Mouse (Mus musculus): ENCODE results near the gene AC124108.1. TPM values are rescaled to one million over a fixed set of nuclear protein-coding genes. Genes with fewer than 3 reads are reported as not detected.
A peak's percentile ranks its signal among the peaks of the same experiment; 100 is the strongest.
"Not testable (repeated sequence)": the region's sequence is repeated elsewhere in the genome, so short reads cannot be mapped to it uniquely, and the experiment has no call there.

Gene AC124108.1
- polyA plus RNA-seq, 1 experiment from 2014 or later = 0.69 TPM

DNA sequence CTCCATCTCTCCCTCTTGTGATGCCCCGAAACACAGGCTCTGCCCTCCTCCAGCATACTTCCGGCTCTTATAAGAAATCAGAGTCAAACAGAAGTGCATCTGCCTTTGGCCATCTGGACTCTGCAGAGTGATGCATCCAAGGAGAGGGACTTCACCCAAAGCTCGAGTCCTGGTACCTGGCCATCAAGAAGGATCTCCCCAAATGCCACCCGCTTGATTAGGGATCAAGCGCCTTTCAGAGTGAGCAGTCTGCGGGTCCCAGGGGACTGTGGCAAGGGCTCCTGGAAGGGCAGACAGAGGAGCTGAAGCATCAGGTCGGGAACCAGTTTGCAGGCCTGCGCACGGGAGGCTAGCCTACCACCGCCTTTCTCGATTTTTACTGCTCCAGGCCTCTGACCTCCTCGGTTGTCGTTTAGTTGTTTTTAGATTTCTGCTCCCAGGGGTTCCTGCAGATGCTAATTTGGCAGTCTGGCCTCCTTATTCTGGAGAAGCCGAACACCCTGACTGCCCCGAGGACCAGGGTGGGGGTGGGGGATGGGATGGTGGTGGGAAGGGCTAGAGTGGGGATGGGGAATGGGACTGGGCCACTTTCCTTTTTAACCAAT is 38.1 kb upstream of the AC124108.1 start:
- ATAC-seq (ENCODE audit: borderline replicate concordance, extremely low read depth, low FRiP score, low TSS enrichment) = no peak
- H3K9ac ChIP-seq = no peak overlapping the region
- peaks cover 36% of the 10 kb centered on the region for H3K4me1 ChIP-seq
- 62% methylated on average over 15 of the region's 15 CpGs for WGBS
- H3K27ac ChIP-seq = no peak overlapping the region
- peaks cover 7% of the 10 kb centered on the region for H3K27me3 ChIP-seq
- no peaks in the 10 kb centered on the region for H3K36me3 ChIP-seq
- H3K4me3 ChIP-seq = no peak overlapping the region
- H3K9me3 ChIP-seq = no peaks in the 10 kb centered on the region
- no peak overlapping the region for H3K4me2 ChIP-seq

DNA sequence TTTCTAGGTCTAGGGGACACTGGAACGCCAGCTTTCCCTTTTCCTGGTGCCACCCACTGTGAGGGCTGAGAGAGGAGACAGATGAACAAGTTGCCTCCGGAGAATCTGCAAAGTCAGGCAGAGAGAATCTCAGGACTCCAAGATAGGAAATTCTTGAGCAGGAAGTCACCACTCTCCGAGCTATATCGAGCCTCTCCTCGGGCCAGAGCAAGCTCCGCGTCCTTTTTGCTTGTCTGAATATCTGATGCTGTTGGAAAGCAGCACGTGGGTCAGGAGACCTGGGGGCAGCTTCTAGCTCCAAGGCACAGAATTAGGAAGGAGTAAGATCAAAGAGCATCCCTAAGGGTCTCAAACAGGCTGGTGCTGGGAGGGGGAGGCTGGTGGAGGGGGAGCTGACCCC is 37.6 kb upstream of the AC124108.1 start:
- Histone ChIP-seq H3K36me3 (no peaks in the 10 kb centered on the region), H3K27ac (no peak overlapping the region), H3K4me2 (no peak overlapping the region), H3K27me3 (peaks cover 9% of the 10 kb centered on the region), H3K9ac (no peak overlapping the region), H3K4me1 (peaks cover 40% of the 10 kb centered on the region), H3K9me3 (no peaks in the 10 kb centered on the region), H3K4me3 (no peak overlapping the region)
- WGBS = 41% methylated on average over 8 of the region's 8 CpGs
- no peak for ATAC-seq (ENCODE audit: borderline replicate concordance, extremely low read depth, low FRiP score, low TSS enrichment)

DNA sequence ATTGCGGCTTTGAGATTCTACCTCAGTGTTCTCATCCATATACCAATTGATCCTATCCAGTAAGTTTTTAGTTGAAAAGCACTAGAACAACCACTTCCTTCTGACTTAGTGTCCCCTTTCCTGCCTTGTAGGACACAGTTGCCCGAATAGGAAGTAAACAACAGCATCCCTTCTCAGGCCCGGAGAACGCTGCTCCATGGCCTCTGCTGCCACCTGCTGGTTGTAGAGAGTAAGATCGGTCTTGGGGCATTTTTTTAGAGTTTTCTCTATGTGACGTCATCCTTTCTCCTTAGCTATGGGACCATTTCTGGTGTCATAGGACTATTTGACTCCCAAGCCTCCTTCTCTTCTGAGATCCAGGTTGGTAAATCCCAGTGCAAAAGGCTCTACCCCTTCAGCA is 35.5 kb upstream of the AC124108.1 start:
- no peak overlapping the region for H3K9ac ChIP-seq
- H3K4me3 ChIP-seq = no peak overlapping the region
- H3K27me3 ChIP-seq = peaks cover 9% of the 10 kb centered on the region
- 0 out of 2 replicates have a peak overlapping the region, but pooled peaks have one; percentile 9 for H3K4me2 ChIP-seq
- H3K9me3 ChIP-seq = no peaks in the 10 kb centered on the region
- H3K27ac ChIP-seq = no peak overlapping the region
- H3K36me3 ChIP-seq = no peaks in the 10 kb centered on the region
- 12% methylated on average over 6 of the region's 6 CpGs for WGBS
- peaks cover 37% of the 10 kb centered on the region for H3K4me1 ChIP-seq
- ATAC-seq (ENCODE audit: borderline replicate concordance, extremely low read depth, low FRiP score, low TSS enrichment) = peak; percentile 39; the same call in 1 of the 2 replicates

DNA sequence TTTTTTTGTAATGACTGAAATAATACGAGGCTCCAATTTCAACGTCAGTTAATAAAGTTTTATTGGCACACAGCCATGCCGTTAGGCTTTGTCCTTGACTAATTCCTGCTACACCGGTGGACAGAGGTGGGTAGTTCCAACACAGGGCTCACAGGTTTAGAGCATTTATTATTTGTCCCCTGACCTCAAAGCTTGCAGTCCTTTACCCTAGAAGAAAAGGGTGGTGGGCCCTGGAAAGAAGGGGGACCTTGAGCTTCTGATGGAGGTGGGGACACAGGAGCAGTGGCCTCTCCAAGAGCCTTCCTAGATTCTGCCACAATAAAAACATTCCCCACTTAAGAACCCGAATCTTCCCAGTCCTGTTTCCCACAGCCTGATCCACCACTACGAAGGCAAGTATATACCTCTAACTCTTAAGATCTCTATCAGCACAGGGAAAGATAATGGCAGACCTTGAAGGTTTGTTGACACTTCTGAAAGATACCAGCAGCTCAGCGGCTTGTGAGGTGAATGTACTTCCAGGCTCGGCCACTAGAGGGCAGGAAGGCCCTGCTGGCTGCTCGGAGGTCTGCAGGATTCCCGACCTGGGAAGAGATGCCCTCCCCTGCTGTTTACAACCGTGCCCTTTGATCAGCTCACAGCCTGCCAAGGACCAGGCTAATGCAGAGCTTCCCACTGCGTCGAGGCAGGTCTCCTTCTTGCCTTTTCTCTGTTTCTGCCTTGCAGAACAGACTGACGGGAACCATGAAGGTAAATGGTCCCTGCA is 34.1 kb upstream of the AC124108.1 start:
- Histone ChIP-seq H3K4me2 (0 out of 2 replicates have a peak overlapping the region, but pooled peaks have one; percentile 21), H3K36me3 (no peaks in the 10 kb centered on the region), H3K27me3 (peaks cover 9% of the 10 kb centered on the region), H3K9ac (no peak overlapping the region), H3K4me1 (peaks cover 31% of the 10 kb centered on the region), H3K4me3 (no peak overlapping the region), H3K27ac (no peak overlapping the region), H3K9me3 (no peaks in the 10 kb centered on the region)
- whole genome bisulfite sequencing = 15% methylated on average over 14 of the region's 14 CpGs
- no peak for ATAC-seq (ENCODE audit: borderline replicate concordance, extremely low read depth, low FRiP score, low TSS enrichment)

DNA sequence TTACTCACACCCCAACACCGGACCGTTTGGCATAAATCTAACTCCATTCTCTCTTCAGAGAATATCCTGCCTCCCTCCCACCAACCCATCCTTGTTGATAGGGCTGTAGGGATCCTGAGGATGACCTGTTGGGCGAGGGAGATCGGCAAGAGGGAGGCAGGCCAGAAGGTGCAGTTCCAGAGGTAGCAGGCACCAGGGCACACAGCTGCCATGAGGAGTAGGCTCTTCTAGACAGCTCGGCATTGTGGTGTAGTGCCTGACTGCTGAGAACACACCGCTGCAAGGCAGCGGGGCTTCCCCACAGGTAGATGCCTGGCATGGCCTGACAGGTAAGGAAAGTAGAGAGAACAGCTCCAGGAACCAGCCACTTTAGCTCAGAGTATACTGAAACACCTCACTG is 33.4 kb upstream of the AC124108.1 start:
- WGBS = 29% methylated on average over 7 of the region's 7 CpGs
- Histone ChIP-seq H3K27ac (no peak overlapping the region), H3K4me1 (peaks cover 31% of the 10 kb centered on the region), H3K4me2 (0 out of 2 replicates have a peak overlapping the region, but pooled peaks have one; percentile 21), H3K27me3 (peaks cover 9% of the 10 kb centered on the region), H3K9me3 (no peaks in the 10 kb centered on the region), H3K4me3 (no peak overlapping the region), H3K36me3 (no peaks in the 10 kb centered on the region), H3K9ac (no peak overlapping the region)
- ATAC-seq (ENCODE audit: borderline replicate concordance, extremely low read depth, low FRiP score, low TSS enrichment) = no peak

DNA sequence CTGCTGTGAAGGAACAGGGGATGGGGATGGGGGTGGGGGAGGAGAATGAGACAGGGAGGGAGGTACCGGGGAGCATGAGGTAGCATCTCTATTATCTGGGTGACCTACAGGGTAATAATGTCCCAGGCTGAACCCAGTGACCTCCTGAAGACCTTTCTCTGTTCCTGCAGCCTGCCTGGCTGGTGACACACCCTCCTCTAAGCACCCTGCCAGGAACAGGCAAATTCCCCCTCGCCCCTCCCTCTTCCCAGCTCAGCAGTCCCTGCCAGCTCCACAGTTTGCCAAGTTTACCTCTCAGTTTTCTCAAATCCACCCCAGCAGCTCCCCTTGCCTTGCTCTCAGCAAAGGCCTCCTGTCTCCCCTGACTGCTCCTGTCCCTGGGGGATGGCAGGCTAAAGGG is 32.5 kb upstream of the AC124108.1 start:
- H3K4me3 ChIP-seq = no peak overlapping the region
- no peak overlapping the region for H3K27ac ChIP-seq
- H3K27me3 ChIP-seq = peaks cover 10% of the 10 kb centered on the region
- no peak overlapping the region for H3K9ac ChIP-seq
- 24% methylated on average over 2 of the region's 2 CpGs for WGBS
- no peaks in the 10 kb centered on the region for H3K36me3 ChIP-seq
- H3K4me2 ChIP-seq = no peak overlapping the region
- no peaks in the 10 kb centered on the region for H3K9me3 ChIP-seq
- ATAC-seq (ENCODE audit: borderline replicate concordance, extremely low read depth, low FRiP score, low TSS enrichment) = no peak
- H3K4me1 ChIP-seq = peaks cover 29% of the 10 kb centered on the region

DNA sequence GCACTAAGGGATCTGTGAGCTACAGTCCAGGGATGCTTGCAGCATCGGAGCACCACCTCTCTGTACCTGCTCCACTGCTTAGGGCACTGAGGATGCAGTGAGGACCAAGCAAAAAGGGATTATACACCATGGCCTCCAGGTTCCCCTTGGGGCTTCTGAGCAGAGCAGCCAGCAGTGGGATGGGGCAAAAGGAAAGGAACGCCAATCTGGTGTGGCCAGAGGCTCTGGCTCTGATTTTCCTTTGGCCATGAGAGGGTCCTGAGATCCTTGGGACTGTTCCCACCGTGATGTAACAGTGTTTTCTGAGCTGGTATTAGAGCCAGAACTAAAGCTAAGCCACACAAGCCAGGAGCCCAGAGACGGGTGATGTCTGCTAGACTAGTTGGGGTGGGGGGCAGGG is 31.6 kb upstream of the AC124108.1 start:
- Histone ChIP-seq H3K27ac (no peak overlapping the region), H3K9ac (no peak overlapping the region), H3K27me3 (peaks cover 16% of the 10 kb centered on the region), H3K4me1 (peaks cover 28% of the 10 kb centered on the region), H3K4me3 (no peak overlapping the region), H3K36me3 (no peaks in the 10 kb centered on the region), H3K4me2 (no peak overlapping the region), H3K9me3 (no peaks in the 10 kb centered on the region)
- 53% methylated on average over 4 of the region's 4 CpGs for WGBS
- ATAC-seq (ENCODE audit: borderline replicate concordance, extremely low read depth, low FRiP score, low TSS enrichment) = no peak

DNA sequence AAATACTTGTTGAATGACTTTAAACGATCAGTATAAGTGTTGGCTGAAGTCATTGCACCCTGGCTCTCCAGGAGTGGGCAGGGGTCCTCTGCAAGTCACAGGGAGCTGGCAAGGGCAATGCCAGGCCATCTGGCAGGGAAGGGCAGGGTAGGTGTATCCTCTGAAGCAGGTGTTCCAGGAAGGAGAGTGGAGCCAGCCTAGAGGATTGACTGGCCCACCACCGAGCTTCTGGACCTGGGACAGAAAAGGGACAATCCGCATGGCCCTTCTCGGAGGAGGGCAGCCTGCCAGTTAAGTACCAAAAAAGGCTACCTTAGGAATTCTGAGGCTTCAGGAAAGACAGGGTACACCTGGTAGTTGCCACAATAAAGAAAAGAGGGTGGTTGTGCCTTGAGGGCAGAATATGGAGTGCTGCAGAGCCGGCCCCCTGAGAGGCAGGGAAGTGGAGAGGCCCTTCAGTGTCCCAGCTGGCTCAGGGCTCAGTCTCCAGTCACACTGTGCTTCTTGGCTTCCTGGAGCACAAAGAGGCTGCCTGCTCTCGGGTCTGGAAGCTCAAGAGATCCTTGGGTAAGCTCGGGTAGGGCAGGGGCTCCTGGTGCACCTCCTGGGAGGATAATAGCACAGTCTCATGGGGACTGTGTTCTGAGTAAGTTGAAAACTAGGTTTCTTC is 29.9 kb upstream of the AC124108.1 start:
- H3K4me3 ChIP-seq = no peak overlapping the region
- WGBS = 40% methylated on average over 7 of the region's 7 CpGs
- no peaks in the 10 kb centered on the region for H3K36me3 ChIP-seq
- H3K4me1 ChIP-seq = peaks cover 33% of the 10 kb centered on the region
- peak; percentile 49; the same call in 1 of the 2 replicates for ATAC-seq (ENCODE audit: borderline replicate concordance, extremely low read depth, low FRiP score, low TSS enrichment)
- H3K27ac ChIP-seq = peak overlapping the region; percentile 67
- no peak overlapping the region for H3K4me2 ChIP-seq
- no peak overlapping the region for H3K9ac ChIP-seq
- no peaks in the 10 kb centered on the region for H3K9me3 ChIP-seq
- H3K27me3 ChIP-seq = peaks cover 16% of the 10 kb centered on the region

DNA sequence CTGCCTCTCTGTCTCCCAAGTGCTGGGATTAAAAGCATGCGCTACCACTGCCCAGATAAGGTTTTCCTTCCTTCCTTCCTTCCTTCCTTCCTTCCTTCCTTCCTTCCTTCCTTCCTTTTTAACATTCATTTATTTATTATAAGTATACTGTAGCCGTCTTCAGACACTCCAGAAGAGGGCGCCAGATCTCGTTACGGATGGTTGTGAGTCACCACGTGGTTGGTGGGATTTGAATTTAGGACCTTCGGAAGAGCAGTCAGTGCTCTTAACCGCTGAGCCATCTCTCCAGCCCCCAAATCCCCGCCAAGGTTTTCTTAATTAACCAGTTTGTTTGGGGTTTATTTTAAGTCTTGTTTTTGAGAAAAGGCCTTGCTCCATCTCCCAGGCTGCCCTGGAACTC is 28.6 kb upstream of the AC124108.1 start:
- H3K27ac ChIP-seq; H3K36me3 ChIP-seq; H3K9me3 ChIP-seq; ATAC-seq (ENCODE audit: borderline replicate concordance, extremely low read depth, low FRiP score, low TSS enrichment); H3K4me2 ChIP-seq; H3K4me3 ChIP-seq; H3K9ac ChIP-seq: not testable (repeated sequence)
- peaks cover 31% of the 10 kb centered on the region for H3K4me1 ChIP-seq
- peaks cover 15% of the 10 kb centered on the region for H3K27me3 ChIP-seq
- WGBS = 56% methylated on average over 9 of the region's 9 CpGs

DNA sequence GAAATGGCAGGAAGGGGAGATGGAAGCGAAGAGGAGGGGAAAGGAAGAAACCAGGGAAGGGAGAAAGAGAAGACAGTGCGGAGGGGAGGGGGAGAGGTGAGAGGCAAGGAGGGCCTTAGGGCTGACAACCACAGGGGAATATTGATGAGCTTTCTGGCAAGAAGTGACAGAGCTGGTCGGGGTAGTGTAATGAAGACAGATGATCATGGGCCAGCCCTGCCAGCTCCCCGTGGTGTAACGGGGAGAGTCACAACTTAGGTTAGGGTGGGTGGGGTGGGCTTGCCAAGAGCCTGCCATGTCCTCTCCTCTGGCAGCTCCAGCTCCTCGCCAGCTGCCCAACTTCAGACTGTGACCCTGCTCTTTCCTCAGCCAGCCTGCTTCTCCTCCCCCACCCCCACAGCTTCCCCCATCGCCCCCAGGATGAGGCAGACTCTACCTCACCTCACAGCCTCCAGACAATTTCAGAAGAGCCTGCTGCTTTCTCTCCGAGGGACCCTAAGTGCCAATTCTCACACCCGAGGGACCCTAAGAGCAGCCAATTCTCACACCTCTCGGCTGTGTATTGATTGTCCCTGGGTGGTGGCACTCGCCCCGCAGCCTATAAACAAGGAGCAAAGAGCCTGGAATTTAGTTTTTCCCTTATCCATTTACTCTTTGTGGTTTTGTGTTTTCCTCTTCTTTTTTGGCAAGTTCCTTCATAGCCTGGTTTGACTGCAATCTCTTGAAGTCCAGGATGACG is 26.3 kb upstream of the AC124108.1 start:
- H3K4me1 ChIP-seq = peaks cover 21% of the 10 kb centered on the region; the same call in 1 of the 2 replicates
- ATAC-seq (ENCODE audit: borderline replicate concordance, extremely low read depth, low FRiP score, low TSS enrichment) = no peak
- peaks cover 8% of the 10 kb centered on the region; the same call in 1 of the 2 replicates for H3K27me3 ChIP-seq
- H3K4me2 ChIP-seq = no peak overlapping the region
- H3K9ac ChIP-seq = no peak overlapping the region
- WGBS = 21% methylated on average over 12 of the region's 13 CpGs
- no peaks in the 10 kb centered on the region for H3K36me3 ChIP-seq
- no peak overlapping the region for H3K27ac ChIP-seq
- H3K4me3 ChIP-seq = no peak overlapping the region
- H3K9me3 ChIP-seq = no peaks in the 10 kb centered on the region

DNA sequence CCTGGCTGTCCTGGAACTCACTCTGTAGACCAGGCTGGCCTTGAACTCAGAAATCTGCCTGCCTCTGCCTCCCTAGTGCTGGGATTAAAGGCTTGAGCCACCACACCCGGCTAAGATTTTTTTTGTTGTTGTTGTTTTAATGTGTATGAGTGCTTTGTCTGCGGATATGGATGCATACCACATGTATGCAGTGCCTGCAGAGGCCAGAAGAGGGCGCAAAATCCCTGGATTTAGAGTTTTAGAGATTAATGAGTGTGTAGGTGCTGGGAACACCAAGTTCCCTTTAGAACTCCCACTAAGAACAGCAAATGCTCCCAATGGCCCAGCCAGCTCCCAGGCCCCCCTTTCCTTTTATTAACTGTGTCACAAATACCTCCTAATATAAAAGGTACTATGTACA is 25.4 kb upstream of the AC124108.1 start:
- Histone ChIP-seq H3K4me1 (peaks cover 26% of the 10 kb centered on the region), H3K4me2 (no peak overlapping the region), H3K9me3 (no peaks in the 10 kb centered on the region), H3K27me3 (peaks cover 8% of the 10 kb centered on the region; the same call in 1 of the 2 replicates), H3K4me3 (no peak overlapping the region), H3K36me3 (no peaks in the 10 kb centered on the region), H3K27ac (no peak overlapping the region), H3K9ac (no peak overlapping the region)
- 57% methylated on average over 3 of the region's 3 CpGs for WGBS
- ATAC-seq (ENCODE audit: borderline replicate concordance, extremely low read depth, low FRiP score, low TSS enrichment) = no peak

Data from lung, embryonic 15.5 days (tissue).